Mouse (Mus musculus) cerebellum, adult 2 months (tissue): ENCODE data around the gene 4833427G06Rik.

Source experiments
- CTCF ChIP-seq: fragments of 200-500 bp; IDR thresholded peaks from 2 replicates; pipeline ENCODE4 v1.5.1; 2011; ENCODE audit warnings: low read depth, mild to moderate bottlenecking, control low read depth, low read length, moderate library complexity, borderline replicate concordance; ENCODE audit not compliant: insufficient read depth
- POLR2A ChIP-seq: fragments of 200-500 bp; IDR thresholded peaks from 2 replicates; pipeline ENCODE4 v1.6.1; 2011; ENCODE audit warnings: low read length, control low read depth, borderline replicate concordance; ENCODE audit not compliant: insufficient read depth

- TF ChIP-seq POLR2A (no peak), CTCF (no peak)
These were observed 36.4 kb upstream of the 4833427G06Rik start for GRCm38 (mm10) chr9:51138301-51138700.
